Mouse (Mus musculus): ENCODE results near the gene Sh2b2.

Sh2b2 gene

GRCm38 (mm10) chr5:136246452-136246838, at the start of gene Sh2b2:
Sh2b2 (minus strand) TSS chr5:136246556.
- no peak for DNase-seq (ENCODE audit: low spot score)

GRCm38 (mm10) chr5:136292971-136293418, 46.6 kb upstream of the Sh2b2 start:
- DNase-seq (ENCODE audit: low spot score): no peak

GRCm38 (mm10) chr5:136292361-136292760, 46.0 kb upstream of the Sh2b2 start:
- no peak for DNase-seq (ENCODE audit: low spot score)

GRCm38 (mm10) chr5:136291562-136291961, 45.2 kb upstream of the Sh2b2 start:
- DNase-seq (ENCODE audit: low spot score): no peak

GRCm38 (mm10) chr5:136289776-136290175, 43.4 kb upstream of the Sh2b2 start:
- no peak for DNase-seq (ENCODE audit: low spot score)

- no peak for DNase-seq (ENCODE audit: low spot score)
Observed at GRCm38 (mm10) chr5:136288351-136289081, 42.2 kb upstream of the Sh2b2 start.

- DNase-seq (ENCODE audit: low spot score): no peak
Observed at GRCm38 (mm10) chr5:136286566-136286965, 40.2 kb upstream of the Sh2b2 start.

GRCm38 (mm10) chr5:136285106-136285505, 38.8 kb upstream of the Sh2b2 start:
- no peak for DNase-seq (ENCODE audit: low spot score)

- peak; percentile 38 for DNase-seq (ENCODE audit: low spot score)
Observed at GRCm38 (mm10) chr5:136281351-136281750, 35.0 kb upstream of the Sh2b2 start.

GRCm38 (mm10) chr5:136274739-136275138, 28.4 kb upstream of the Sh2b2 start:
- no peak for DNase-seq (ENCODE audit: low spot score)

GRCm38 (mm10) chr5:136269937-136270336, 23.6 kb upstream of the Sh2b2 start:
- DNase-seq (ENCODE audit: low spot score): no peak

- DNase-seq (ENCODE audit: low spot score): no peak
Observed at GRCm38 (mm10) chr5:136266077-136266476, 19.7 kb upstream of the Sh2b2 start.

- no peak for DNase-seq (ENCODE audit: low spot score)
Observed at GRCm38 (mm10) chr5:136263342-136263741, 17.0 kb upstream of the Sh2b2 start.

- DNase-seq (ENCODE audit: low spot score): peak; percentile 79
Observed at GRCm38 (mm10) chr5:136258919-136259318, 12.6 kb upstream of the Sh2b2 start.

- DNase-seq (ENCODE audit: low spot score): peak; percentile 87
Observed at GRCm38 (mm10) chr5:136252899-136253298, 6.5 kb upstream of the Sh2b2 start.

GRCm38 (mm10) chr5:136251004-136251403, 4.6 kb upstream of the Sh2b2 start:
- peak; percentile 69 for DNase-seq (ENCODE audit: low spot score)

GRCm38 (mm10) chr5:136248441-136248840, 2.1 kb upstream of the Sh2b2 start:
- no peak for DNase-seq (ENCODE audit: low spot score)

GRCm38 (mm10) chr5:136245541-136246451, 560 bp downstream of the Sh2b2 start:
- DNase-seq (ENCODE audit: low spot score): no peak

- DNase-seq (ENCODE audit: low spot score): peak; percentile 82
Observed at GRCm38 (mm10) chr5:136244762-136245540, 1.4 kb downstream of the Sh2b2 start.

- no peak for DNase-seq (ENCODE audit: low spot score)
Observed at GRCm38 (mm10) chr5:136243851-136244761, 2.2 kb downstream of the Sh2b2 start.

GRCm38 (mm10) chr5:136241161-136241560, 5.2 kb downstream of the Sh2b2 start:
- no peak for DNase-seq (ENCODE audit: low spot score)
